Mouse (Mus musculus) heart, postnatal 0 days (tissue): ENCODE data around the gene Rabac1.

Experiments used
- CTCF ChIP-seq: IDR thresholded peaks from 2 replicates; pipeline ENCODE4 v1.5.1; 2016; ENCODE audit warnings: antibody characterized with exemption, control low read depth, low read depth
- EP300 ChIP-seq: IDR thresholded peaks from 2 replicates; pipeline ENCODE4 v1.6.1; 2016; ENCODE audit warnings: antibody characterized with exemption, low read depth

GRCm38 (mm10) chr7:24955226-24955625 is 17.3 kb downstream of the Rabac1 start:
- TF ChIP-seq CTCF = no peak
- no peak for TF ChIP-seq EP300
